Mouse (Mus musculus): ENCODE data around the gene Brf1.

Brf1 gene

GRCm38 (mm10) chr12:113000294-113001132, at the start of gene Brf1:
TSS of gene Brf1 (minus strand) at chr12:113000704.
- peak; percentile 99 for DNase-seq (ENCODE audit: inconsistent ontology term)

GRCm38 (mm10) chr12:113049836-113050235, 49.3 kb upstream of the Brf1 start:
- no peak for DNase-seq (ENCODE audit: inconsistent ontology term)

GRCm38 (mm10) chr12:113048103-113048502, 47.6 kb upstream of the Brf1 start:
- no peak for DNase-seq (ENCODE audit: inconsistent ontology term)

GRCm38 (mm10) chr12:113046861-113047260, 46.4 kb upstream of the Brf1 start:
- DNase-seq (ENCODE audit: inconsistent ontology term) = no peak

- no peak for DNase-seq (ENCODE audit: inconsistent ontology term)
These were observed 44.6 kb upstream of the Brf1 start for GRCm38 (mm10) chr12:113044916-113045677.

GRCm38 (mm10) chr12:113042543-113042942, 42.0 kb upstream of the Brf1 start:
- DNase-seq (ENCODE audit: inconsistent ontology term) = no peak

GRCm38 (mm10) chr12:113041481-113042439, 41.3 kb upstream of the Brf1 start:
- peak; percentile 61 for DNase-seq (ENCODE audit: inconsistent ontology term)

- no peak for DNase-seq (ENCODE audit: inconsistent ontology term)
These were observed 37.9 kb upstream of the Brf1 start for GRCm38 (mm10) chr12:113038414-113038813.

GRCm38 (mm10) chr12:113036996-113037395, 36.5 kb upstream of the Brf1 start:
- DNase-seq (ENCODE audit: inconsistent ontology term) = no peak

- no peak for DNase-seq (ENCODE audit: inconsistent ontology term)
These were observed 34.6 kb upstream of the Brf1 start for GRCm38 (mm10) chr12:113035093-113035492.

- DNase-seq (ENCODE audit: inconsistent ontology term) = peak; percentile 85
These were observed 32.1 kb upstream of the Brf1 start for GRCm38 (mm10) chr12:113032296-113033250.

- DNase-seq (ENCODE audit: inconsistent ontology term) = no peak
These were observed 30.9 kb upstream of the Brf1 start for GRCm38 (mm10) chr12:113031441-113031840.

GRCm38 (mm10) chr12:113030993-113031392, 30.5 kb upstream of the Brf1 start:
- DNase-seq (ENCODE audit: inconsistent ontology term) = no peak

- DNase-seq (ENCODE audit: inconsistent ontology term) = no peak
These were observed 29.5 kb upstream of the Brf1 start for GRCm38 (mm10) chr12:113030046-113030445.

GRCm38 (mm10) chr12:113028898-113029297, 28.4 kb upstream of the Brf1 start:
- no peak for DNase-seq (ENCODE audit: inconsistent ontology term)

- DNase-seq (ENCODE audit: inconsistent ontology term) = no peak
These were observed 27.6 kb upstream of the Brf1 start for GRCm38 (mm10) chr12:113028067-113028466.

GRCm38 (mm10) chr12:113027495-113027894, 27.0 kb upstream of the Brf1 start:
- DNase-seq (ENCODE audit: inconsistent ontology term) = no peak

GRCm38 (mm10) chr12:113026557-113026956, 26.1 kb upstream of the Brf1 start:
- no peak for DNase-seq (ENCODE audit: inconsistent ontology term)

GRCm38 (mm10) chr12:113023082-113023481, 22.6 kb upstream of the Brf1 start:
- peak; percentile 60 for DNase-seq (ENCODE audit: inconsistent ontology term)

- no peak for DNase-seq (ENCODE audit: inconsistent ontology term)
These were observed 21.0 kb upstream of the Brf1 start for GRCm38 (mm10) chr12:113021488-113021887.

Measured in Muller cell, postnatal 12 days (primary cell).